Mouse (Mus musculus) 416B (cell line): ENCODE results near the gene Trim44.

Source experiments
- DNase-seq: peaks from one replicate; pipeline ENCODE4 v3.0.0; 2011; ENCODE audit warnings: low read depth

Trim44 gene

DNA sequence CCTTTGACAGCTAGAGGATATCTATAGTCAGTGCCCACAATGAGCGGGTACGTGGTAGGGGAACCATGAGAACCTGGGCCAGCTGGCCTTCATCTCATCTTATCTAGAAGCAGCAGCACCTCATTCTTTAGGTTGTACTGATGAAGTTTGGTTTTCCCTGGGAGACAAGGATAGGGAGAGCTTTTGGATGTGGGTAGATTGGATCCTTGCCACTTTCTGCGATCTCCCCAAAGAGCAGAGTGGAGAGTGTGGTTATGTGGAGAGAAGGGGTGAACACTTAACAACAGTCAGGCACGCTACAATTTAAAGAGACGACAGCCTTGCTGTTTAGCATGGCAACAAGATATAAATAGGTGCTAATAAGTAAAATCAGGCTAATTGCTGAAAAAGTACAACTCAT is 119.0 kb downstream of the Trim44 start:
- no peak for DNase-seq

DNA sequence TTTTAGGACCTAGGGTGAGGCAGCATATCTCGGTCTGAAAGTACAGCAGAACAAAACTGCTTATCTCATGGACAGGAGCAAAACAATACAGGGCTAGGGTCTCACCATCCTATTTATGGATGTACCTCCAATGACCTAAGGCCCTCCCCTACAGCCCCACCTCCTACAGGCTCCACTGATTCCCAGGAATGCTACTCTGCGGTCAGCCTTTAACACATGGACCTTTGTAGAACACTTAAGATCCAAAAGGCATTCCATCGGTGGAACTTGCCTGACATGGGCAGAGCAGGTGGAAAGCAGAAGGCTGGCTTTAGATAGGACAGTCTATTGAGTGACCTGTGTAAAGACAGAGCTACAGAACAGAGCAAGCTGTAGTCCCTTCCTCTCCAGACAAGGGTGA is 120.3 kb downstream of the Trim44 start:
- DNase-seq = no peak

DNA sequence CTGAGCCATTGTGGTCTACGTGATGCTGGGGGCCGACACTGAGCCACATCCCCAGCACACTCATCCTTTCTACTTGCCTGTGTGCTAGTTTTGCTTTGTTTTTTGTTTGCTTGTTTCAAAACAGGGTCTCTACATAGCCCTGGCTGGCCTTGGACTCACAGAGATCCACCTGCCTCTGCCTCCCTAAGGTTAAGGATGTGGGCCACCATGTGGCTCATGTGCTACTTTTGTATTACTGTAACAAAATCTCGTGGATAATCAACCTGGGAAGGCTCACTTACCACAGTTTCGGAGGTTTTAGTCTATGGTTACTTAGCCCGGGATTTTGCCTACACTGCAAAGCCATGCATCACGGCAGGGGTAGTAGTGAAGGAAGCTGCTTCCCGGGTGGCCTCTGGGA is 125.5 kb downstream of the Trim44 start:
- no peak for DNase-seq

DNA sequence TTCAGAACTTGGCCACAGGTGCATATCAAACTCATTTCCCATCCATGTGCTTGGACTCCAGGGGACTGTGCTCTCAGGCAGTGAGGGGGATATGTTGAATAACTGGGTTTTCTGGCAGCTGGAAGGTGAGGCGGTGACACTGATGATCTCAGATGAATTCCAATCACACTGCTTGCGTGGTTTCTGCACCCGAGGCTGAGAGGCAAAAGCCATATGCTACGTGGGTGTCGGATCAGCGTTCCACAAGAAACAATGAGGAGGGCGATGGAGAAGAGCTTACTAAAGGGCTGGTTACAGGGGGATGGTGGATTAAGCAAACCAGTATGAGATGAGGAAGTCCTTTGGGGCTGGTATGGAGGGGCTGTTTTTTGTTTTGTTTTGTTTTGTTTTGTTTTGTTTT is 127.8 kb downstream of the Trim44 start:
- no peak for DNase-seq

DNA sequence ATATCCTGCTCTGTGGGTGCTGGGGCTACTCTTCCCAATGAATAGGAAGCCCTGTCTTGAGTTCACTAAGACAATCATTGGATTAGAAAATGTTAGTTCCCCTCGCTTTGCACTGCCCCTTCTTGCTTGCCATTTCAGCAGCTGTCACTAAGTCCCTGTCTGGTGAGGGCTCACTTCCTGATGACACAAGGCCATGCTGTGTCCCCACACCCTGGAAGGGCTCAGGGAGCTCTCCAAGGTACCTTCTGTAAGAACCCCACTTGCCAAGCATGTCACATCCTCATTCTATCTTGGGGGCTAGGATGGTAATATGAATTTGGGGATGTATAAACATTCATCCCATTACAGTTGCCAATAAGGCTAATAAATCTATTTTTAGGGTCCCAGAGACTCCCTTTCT is 129.7 kb downstream of the Trim44 start:
- peak; percentile 70 for DNase-seq

DNA sequence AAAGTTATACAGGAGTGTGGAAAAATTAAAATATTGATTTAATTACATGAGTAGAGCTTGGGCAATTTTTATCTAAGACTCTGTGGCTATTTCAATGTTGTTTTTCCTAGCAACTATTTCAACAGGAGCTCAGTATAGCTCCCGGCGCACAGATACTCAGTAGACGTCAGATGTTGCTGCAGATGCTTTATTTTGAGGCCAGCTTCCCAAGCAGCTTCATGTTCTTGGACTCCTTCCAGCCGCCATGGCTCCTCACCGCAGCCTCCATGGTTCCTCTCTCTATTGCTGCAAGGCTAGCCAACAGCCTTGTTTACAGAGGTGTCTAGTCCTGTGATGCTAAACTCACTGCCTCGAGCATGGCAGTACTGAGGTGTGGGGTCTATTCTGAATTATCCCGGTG is 134.3 kb downstream of the Trim44 start:
- DNase-seq = no peak

DNA sequence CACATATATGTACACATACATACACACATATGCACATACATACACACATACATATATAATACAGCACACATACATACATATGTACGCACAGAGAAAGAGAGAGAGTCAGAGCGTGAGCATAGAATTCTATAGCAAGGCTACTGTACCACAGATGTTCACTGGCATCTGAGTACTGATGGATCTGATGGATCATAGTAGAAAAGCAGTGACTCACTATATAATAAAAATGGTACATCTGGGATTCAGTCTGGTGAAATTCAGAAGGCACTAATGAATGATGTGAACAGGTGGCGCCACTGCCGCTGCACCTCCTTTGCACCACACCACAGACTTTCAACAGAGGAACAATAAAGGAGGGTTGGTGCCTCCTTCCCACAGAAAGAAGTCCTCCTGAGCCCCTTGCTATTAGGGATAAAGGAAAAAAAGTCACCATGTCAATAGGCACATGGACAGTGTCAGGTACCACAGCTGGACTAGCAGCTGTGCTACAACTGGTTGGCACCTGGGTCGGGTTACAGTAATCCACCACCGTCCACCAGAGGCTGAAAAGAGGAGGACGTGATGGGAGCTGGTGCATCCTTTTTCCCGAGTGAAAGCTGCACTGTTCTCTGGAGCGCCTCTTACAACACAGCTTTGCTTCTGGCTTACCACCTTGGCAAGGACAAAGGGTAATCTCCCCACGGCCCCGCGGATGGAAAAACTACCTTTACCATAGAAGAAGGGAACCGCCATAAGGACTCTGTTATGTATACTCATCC is 139.9 kb downstream of the Trim44 start:
- no peak for DNase-seq

DNA sequence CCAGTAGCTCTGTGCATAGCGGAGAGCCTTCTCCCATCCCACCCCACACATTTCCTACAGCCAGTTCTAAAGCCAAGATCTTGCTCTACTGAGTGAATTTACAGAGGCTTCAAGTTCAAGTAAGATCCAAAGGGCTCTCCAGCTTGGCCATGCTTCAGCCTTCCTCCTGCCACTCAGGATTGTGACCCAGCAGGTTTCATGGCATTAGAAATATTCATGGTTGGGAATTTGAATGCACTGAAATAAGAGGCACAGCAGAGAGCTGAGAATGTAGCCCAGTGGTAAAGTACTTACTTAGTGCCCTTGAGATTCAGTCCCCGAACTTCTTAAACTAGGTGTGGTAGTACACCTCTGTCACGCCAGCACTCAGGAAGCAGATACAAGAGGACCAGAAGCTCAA is 140.7 kb downstream of the Trim44 start:
- DNase-seq = no peak

DNA sequence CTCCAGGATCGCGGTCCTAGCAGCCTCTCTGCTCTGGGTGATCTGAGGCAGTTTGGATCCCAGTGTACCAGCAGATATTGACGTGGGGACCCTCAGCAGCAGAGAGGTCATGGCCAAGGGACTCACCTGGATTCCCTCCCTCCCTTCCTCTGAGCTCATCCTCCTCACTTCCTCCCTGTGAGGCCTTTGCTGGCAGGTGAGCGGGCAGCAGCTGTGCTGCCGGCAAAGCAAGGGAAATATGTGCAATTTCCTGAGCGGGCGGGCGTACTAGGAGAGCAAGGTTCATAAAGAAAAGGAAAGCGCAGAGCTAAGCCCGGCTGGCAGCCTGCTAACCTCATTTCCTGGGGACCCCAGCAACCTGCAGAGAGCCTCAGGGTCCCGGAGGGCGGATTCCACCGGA is 148.5 kb downstream of the Trim44 start:
- DNase-seq = peak; percentile 2

DNA sequence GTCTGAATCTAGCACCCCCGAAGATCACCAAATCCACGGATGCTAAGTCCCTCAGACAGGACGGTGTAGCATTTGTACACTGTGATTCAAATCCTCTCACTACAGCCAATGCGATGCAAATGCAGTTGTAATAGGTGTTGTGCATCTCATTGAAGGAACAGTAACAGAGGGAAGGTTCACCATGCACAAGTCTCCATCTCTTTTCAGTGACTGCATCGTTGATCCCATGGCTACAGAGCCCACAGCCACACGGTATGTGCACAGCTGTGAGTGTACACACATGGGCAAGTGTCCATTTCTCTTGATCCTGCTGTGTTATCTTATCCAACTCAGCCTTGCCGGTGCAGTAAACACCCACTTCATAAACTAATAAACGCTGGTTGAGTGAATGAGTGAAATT is 148.9 kb downstream of the Trim44 start:
- DNase-seq = no peak

DNA sequence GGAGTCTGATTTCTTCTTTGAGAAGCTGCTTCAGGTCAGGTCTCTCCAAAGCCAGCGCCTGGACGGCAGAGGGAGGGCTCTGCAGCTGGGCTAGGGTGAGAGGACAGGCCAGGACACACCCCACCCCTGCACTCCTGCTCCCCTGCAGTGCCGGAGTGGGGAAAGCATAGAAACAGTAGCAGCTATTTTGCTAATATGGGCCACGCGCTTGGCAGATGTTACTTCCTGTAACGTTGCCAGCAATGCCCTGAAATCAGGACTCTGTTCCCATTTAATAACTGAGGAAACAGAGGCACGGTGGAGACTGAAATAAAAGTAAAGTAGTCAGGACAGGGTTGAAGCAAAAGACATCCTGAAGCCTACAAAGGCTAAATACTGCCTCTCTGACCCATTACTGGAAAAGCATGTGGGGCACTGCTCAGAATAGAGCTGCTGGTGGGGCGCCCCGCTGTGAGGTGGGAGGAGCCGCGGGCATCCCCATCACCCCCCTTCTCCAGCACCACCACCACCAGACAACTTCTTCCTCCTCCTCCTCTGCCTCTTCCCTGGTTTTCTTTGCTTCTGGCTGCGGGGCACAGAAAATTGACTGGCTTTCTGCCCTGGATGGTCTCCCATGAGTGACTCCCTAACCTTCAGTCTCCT is 149.5 kb downstream of the Trim44 start:
- DNase-seq = no peak

DNA sequence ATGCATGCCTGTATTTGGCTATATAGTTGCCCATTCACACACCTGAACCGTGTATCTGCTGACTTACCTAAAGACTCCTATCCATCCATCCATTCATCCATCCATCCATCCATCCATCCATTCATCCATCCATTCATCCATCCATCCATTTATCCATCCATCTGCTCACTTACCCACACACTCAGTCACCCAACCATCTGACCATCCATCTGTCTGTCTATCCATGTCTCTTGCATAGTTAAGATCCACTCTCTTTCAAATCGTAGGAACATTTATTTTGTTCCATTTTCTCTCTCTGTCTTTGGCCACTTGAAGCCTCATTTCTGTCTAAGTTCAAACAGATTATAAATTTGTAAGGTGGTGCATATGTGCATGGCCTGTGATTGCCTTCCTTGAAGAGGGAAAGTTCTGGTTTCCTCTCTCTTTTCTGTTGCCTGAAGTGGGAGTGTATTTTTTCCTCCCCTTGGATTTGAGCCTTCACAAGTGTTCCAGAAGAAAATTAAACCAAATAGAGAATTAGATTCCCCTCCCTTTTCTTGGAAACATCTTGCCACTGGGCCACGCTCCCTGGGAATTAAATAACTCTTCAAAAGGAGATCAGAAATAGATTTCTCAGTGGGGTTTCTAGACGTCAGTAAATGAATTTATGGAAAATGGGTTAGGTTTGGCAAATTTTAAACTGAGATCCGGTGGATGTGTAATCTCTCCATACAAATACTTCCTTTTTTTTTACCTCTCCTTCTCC is 150.9 kb downstream of the Trim44 start:
- DNase-seq = no peak

DNA sequence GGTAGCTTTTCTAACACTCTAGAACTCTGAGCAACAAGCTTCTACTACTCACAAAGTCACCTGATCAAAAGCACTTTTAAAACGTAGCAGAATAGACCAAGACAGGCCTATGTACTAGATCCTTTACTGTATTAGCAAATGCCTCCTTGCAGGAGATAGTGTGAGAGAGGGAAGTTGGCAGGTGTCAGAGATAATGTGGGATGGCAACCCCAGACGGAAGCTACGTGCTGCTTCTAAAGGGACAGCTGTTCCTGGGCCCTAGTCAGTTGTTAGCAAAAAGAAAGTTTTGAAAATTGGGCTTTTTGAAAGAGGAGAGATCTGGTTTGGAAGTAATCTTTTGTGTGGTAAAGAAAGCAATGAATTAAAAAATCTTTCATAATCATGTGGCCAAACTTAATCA is 151.5 kb downstream of the Trim44 start:
- no peak for DNase-seq

DNA sequence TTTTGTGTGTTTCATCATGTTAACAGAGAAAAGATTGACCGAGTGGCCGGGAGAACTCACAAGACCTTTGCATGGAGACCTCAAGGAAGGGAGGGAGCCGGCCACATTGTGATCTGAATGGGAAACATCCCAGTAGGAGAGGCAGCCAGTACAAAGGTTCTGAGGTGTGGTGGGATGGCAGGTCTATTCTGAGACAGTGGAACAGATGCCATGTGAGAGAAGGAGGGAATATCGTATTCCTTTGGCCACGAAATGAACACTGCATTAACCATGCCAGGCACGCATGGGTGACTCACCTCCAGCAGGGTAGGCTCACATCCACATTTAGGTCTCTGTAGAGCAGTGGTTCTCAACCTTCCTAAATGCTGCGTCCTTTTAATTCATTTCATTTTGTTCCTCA is 154.4 kb downstream of the Trim44 start:
- DNase-seq = no peak

DNA sequence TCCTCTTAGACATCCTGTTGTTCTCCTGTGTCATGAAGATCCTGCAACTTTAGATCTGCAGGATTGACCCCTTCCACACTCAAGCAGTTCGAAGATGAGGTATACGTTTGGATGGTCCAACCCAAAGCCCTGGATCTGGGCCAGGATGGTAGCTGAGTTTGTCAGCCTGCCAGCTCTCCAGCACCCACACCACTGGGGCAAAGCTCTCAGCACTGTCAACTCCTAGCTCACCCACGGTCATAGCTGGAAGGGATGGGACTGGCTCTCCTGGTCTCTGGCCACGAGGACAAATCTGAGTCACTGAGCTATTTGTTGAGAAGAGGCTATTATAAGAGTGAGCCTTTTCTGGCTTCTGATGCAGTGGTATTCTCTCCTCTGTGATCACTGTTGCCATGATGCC is 155.0 kb downstream of the Trim44 start:
- DNase-seq = no peak
